Mouse (Mus musculus) embryonic stem cell, embryonic (primary cell): Measurements from ENCODE around the gene Lgmn.

Experiments
- CTCF ChIA-PET, 4 experiments: fragments of 300-600 bp in 2 of 4; fragments of 350-600 bp in 2 of 4; sonication (Branson Sonifier 250); formaldehyde crosslinking; loops; one replicate each; lab custom pipeline; 2022; ENCODE audit warnings: inconsistent platforms in 2 of 4; lab: Charles Lee
- POLR2A ChIA-PET, 4 experiments: fragments of 300-600 bp in 2 of 4; fragments of 350-600 bp in 2 of 4; sonication (Branson Sonifier 250); formaldehyde crosslinking; loops; one replicate each; lab custom pipeline; 2022; ENCODE audit warnings: antibody characterized with exemption in 4 of 4, inconsistent platforms in 1 of 4; lab: Charles Lee

The Lgmn gene

GRCm38 (mm10) chr12:102442639-102443038 is 3.0 kb upstream of the Lgmn start:
- ChIA-PET POLR2A (interaction anchor here in 1 of 4 experiments (0.6 to 1.2 kb wide), 3 partner anchors 10 to 31 kb away, joined by 3 to 5 read pairs (median 4); no protein-coding TSS in a partner anchor), CTCF (interaction anchor here in 2 of 4 experiments (0.7 to 0.8 kb wide), 2 partner anchors 22 to 158 kb away, joined by 3 to 8 read pairs; no protein-coding TSS in a partner anchor)

- ChIA-PET POLR2A (interaction anchor here in 2 of 4 experiments (1.4 to 4.2 kb wide), 4 partner anchors 9 to 273 kb away, joined by 3 to 21 read pairs (median 16); partner anchors contain the start of gene Golga5 (in 1 of the 2)), CTCF (interaction anchor here in 2 of 4 experiments (0.6 to 3.0 kb wide), 2 partner anchors 20 to 50 kb away, joined by 5 to 8 read pairs; no protein-coding TSS in a partner anchor)
Observed at GRCm38 (mm10) chr12:102441141-102441540, 1.5 kb upstream of the Lgmn start.

GRCm38 (mm10) chr12:102440551-102440950 is 938 bp upstream of the Lgmn start:
- ChIA-PET POLR2A (interaction anchor here in 3 of 4 experiments (1.0 to 4.2 kb wide), 21 partner anchors 8 to 483 kb away, joined by 3 to 27 read pairs (median 5); partner anchors contain the start of genes Golga5 (in 2 of the 3), Atxn3 (in 1 of the 3) and Cpsf2 (in 1 of the 3)), CTCF (interaction anchor here (0.6 to 3.0 kb wide), 6 partner anchors 21 to 53 kb away, joined by 3 to 8 read pairs (median 6); no protein-coding TSS in a partner anchor)

- ChIA-PET CTCF (interaction anchor here (0.5 to 3.0 kb wide), 17 partner anchors 9 to 870 kb away, joined by 3 to 10 read pairs (median 3); partner anchors contain the start of genes Golga5 (in 2 of the 4) and Itpk1 (in 1 of the 4)), POLR2A (interaction anchor here (0.6 to 4.2 kb wide), 45 partner anchors 9 to 872 kb away, joined by 3 to 27 read pairs (median 4); partner anchors contain the start of genes Golga5 (in 3 of the 4), Atxn3 (in 1 of the 4), Gm28051 (in 1 of the 4) and Gon7 (in 1 of the 4))
Observed at GRCm38 (mm10) chr12:102438983-102439631, 506 bp downstream of the Lgmn start.

- ChIA-PET CTCF (no interaction called here), POLR2A (interaction anchor here in 1 of 4 experiments (1.2 kb wide), 1 partner anchor 20 kb away, joined by 3 read pairs; no protein-coding TSS in a partner anchor)
Observed at GRCm38 (mm10) chr12:102437952-102438351, 1.7 kb downstream of the Lgmn start.

- ChIA-PET POLR2A (interaction anchor here (0.6 to 1.4 kb wide), 4 partner anchors 11 to 241 kb away, joined by 3 read pairs; partner anchors contain the start of gene Golga5 (in 1 of the 4)), CTCF (interaction anchor here in 1 of 4 experiments (0.6 kb wide), 1 partner anchor 9 kb away, joined by 3 read pairs; no protein-coding TSS in a partner anchor)
Observed at GRCm38 (mm10) chr12:102436939-102437526, 2.6 kb downstream of the Lgmn start.

GRCm38 (mm10) chr12:102434107-102434506 is 5.5 kb downstream of the Lgmn start:
- CTCF ChIA-PET: interaction anchor here in 1 of 4 experiments (0.6 kb wide), 1 partner anchor 43 kb away, joined by 3 read pairs; no protein-coding TSS in a partner anchor
- POLR2A ChIA-PET: interaction anchor here in 2 of 4 experiments (1.2 to 2.6 kb wide), 3 partner anchors 11 to 16 kb away, joined by 3 to 19 read pairs (median 3); no protein-coding TSS in a partner anchor

- ChIA-PET CTCF (no interaction called here), POLR2A (interaction anchor here in 3 of 4 experiments (0.6 to 2.6 kb wide), 5 partner anchors 10 to 37 kb away, joined by 3 to 19 read pairs (median 3); partner anchors contain the start of gene Golga5 (in 1 of the 3))
Observed at GRCm38 (mm10) chr12:102432238-102432637, 7.4 kb downstream of the Lgmn start.

GRCm38 (mm10) chr12:102430228-102430627 is 9.4 kb downstream of the Lgmn start:
- CTCF ChIA-PET: interaction anchor here in 1 of 4 experiments (1.3 kb wide), 1 partner anchor 9 kb away, joined by 3 read pairs; the partner anchor contains the start of gene Lgmn
- POLR2A ChIA-PET: interaction anchor here in 1 of 4 experiments (0.9 to 1.6 kb wide), 2 partner anchors 8 to 9 kb away, joined by 6 to 7 read pairs; partner anchors contain the start of gene Lgmn

GRCm38 (mm10) chr12:102429656-102430055 is 10.0 kb downstream of the Lgmn start:
- POLR2A ChIA-PET: interaction anchor here in 1 of 4 experiments (0.9 to 1.6 kb wide), 2 partner anchors 8 to 9 kb away, joined by 6 to 7 read pairs; partner anchors contain the start of gene Lgmn
- CTCF ChIA-PET: interaction anchor here in 1 of 4 experiments (1.3 kb wide), 1 partner anchor 10 kb away, joined by 3 read pairs; the partner anchor contains the start of gene Lgmn

GRCm38 (mm10) chr12:102426285-102426684 is 13.3 kb downstream of the Lgmn start:
- POLR2A ChIA-PET: interaction anchor here in 2 of 4 experiments (0.6 to 1.5 kb wide), 3 partner anchors 11 to 24 kb away, joined by 3 read pairs; partner anchors contain the start of gene Lgmn (in 1 of the 2)
- CTCF ChIA-PET: no interaction called here

GRCm38 (mm10) chr12:102425048-102425578 is 14.5 kb downstream of the Lgmn start:
- ChIA-PET POLR2A (interaction anchor here in 3 of 4 experiments (0.6 to 1.5 kb wide), 4 partner anchors 12 to 720 kb away, joined by 3 read pairs; partner anchors contain the start of gene Lgmn (in 1 of the 3)), CTCF (no interaction called here)

GRCm38 (mm10) chr12:102424456-102424855 is 15.2 kb downstream of the Lgmn start:
- ChIA-PET CTCF (no interaction called here), POLR2A (interaction anchor here in 1 of 4 experiments (0.8 kb wide), 1 partner anchor 11 kb away, joined by 3 read pairs; no protein-coding TSS in a partner anchor)

- ChIA-PET POLR2A (interaction anchor here in 2 of 4 experiments (0.8 to 2.5 kb wide), 3 partner anchors 12 to 16 kb away, joined by 3 to 15 read pairs (median 12); partner anchors contain the start of gene Lgmn (in 2 of the 2)), CTCF (no interaction called here)
Observed at GRCm38 (mm10) chr12:102423625-102424024, 16.0 kb downstream of the Lgmn start.

GRCm38 (mm10) chr12:102422623-102423320 is 16.8 kb downstream of the Lgmn start:
- CTCF ChIA-PET: no interaction called here
- POLR2A ChIA-PET: interaction anchor here in 3 of 4 experiments (0.5 to 2.5 kb wide), 9 partner anchors 10 to 430 kb away, joined by 3 to 15 read pairs (median 3); partner anchors contain the start of gene Lgmn (in 3 of the 3)

- ChIA-PET POLR2A (interaction anchor here in 3 of 4 experiments (0.8 to 2.5 kb wide), 8 partner anchors 8 to 30 kb away, joined by 3 to 15 read pairs (median 5); partner anchors contain the start of gene Lgmn (in 3 of the 3)), CTCF (interaction anchor here in 3 of 4 experiments (0.5 to 0.9 kb wide), 3 partner anchors 30 to 1449 kb away, joined by 3 to 10 read pairs (median 4); no protein-coding TSS in a partner anchor)
Observed at GRCm38 (mm10) chr12:102422065-102422464, 17.5 kb downstream of the Lgmn start.
